Mouse (Mus musculus) adrenal gland, postnatal 10 days (tissue): ENCODE results near the gene Mog. TPM values are rescaled to one million over a fixed set of nuclear protein-coding genes. Genes with fewer than 3 reads are reported as not detected.

Experiments used
- DNase-seq: peaks from one replicate; pipeline ENCODE4 v3.0.0; 2021; ENCODE audit warnings: mixed read lengths
- long read RNA-seq, 2 experiments: library from polyadenylated mRNA; stranded (forward); transcript quantifications; one replicate each; pipeline ENCODE4 v2.0.0; 2021
- total RNA-seq, 2 experiments: library from RNA; stranded (reverse); gene quantifications; 2 replicates each; pipeline ENCODE4 v1.2.3; 2021

Gene Mog
- total RNA-seq = not detected
- long read RNA-seq, experiment 1 = 0 reads
- long read RNA-seq, experiment 2 = 0 reads

- no peak for DNase-seq
Measured at GRCm38 (mm10) chr17:37022628-37023576, at the start of gene Mog. TSS of gene Mog (minus strand) at chr17:37023398.

GRCm38 (mm10) chr17:37072730-37073276 lies 49.6 kb upstream of the Mog start:
- DNase-seq = no peak

- DNase-seq = no peak
Measured at GRCm38 (mm10) chr17:37072080-37072729, 49.0 kb upstream of the Mog start.

GRCm38 (mm10) chr17:37070121-37070520 lies 46.9 kb upstream of the Mog start:
- DNase-seq = no peak

- DNase-seq = no peak
Measured at GRCm38 (mm10) chr17:37067861-37068260, 44.7 kb upstream of the Mog start.

GRCm38 (mm10) chr17:37065993-37066392 lies 42.8 kb upstream of the Mog start:
- DNase-seq = no peak

GRCm38 (mm10) chr17:37063686-37064495 lies 40.7 kb upstream of the Mog start:
- no peak for DNase-seq

- DNase-seq = no peak
Measured at GRCm38 (mm10) chr17:37063063-37063462, 39.9 kb upstream of the Mog start.

- no peak for DNase-seq
Measured at GRCm38 (mm10) chr17:37062101-37062641, 39.0 kb upstream of the Mog start.

GRCm38 (mm10) chr17:37061435-37061834 lies 38.2 kb upstream of the Mog start:
- DNase-seq = no peak

GRCm38 (mm10) chr17:37056957-37057356 lies 33.8 kb upstream of the Mog start:
- DNase-seq = no peak

GRCm38 (mm10) chr17:37051745-37052144 lies 28.5 kb upstream of the Mog start:
- DNase-seq = no peak

GRCm38 (mm10) chr17:37050876-37051275 lies 27.7 kb upstream of the Mog start:
- no peak for DNase-seq

- peak; percentile 86 for DNase-seq
Measured at GRCm38 (mm10) chr17:37050399-37050798, 27.2 kb upstream of the Mog start.

GRCm38 (mm10) chr17:37049570-37050310 lies 26.5 kb upstream of the Mog start:
- DNase-seq = peak; percentile 86

GRCm38 (mm10) chr17:37048383-37048782 lies 25.2 kb upstream of the Mog start:
- no peak for DNase-seq

GRCm38 (mm10) chr17:37047981-37048380 lies 24.8 kb upstream of the Mog start:
- DNase-seq = no peak

GRCm38 (mm10) chr17:37047332-37047976 lies 24.3 kb upstream of the Mog start:
- DNase-seq = no peak

GRCm38 (mm10) chr17:37046312-37047112 lies 23.3 kb upstream of the Mog start:
- peak; percentile 72 for DNase-seq
